Mouse (Mus musculus): ENCODE results near the gene Apoc2.

- TF ChIP-seq POLR2A (IDR thresholded peaks at IDR 0.05; ENCODE audit: control insufficient read depth, low read depth, low read length) (no peak), CTCF (IDR thresholded peaks at IDR 0.05; ENCODE audit: control insufficient read depth, insufficient read depth, insufficient replicate concordance, low read depth, low read length) (no peak)
Observed at GRCm38 (mm10) chr7:19635074-19635827, 42.5 kb downstream of the Apoc2 start.

All from testis, adult 2 months (tissue).